Mouse (Mus musculus) hindbrain, embryonic 11.5 days (tissue): ENCODE data around the gene Egln1. TPM values are rescaled to one million over a fixed set of nuclear protein-coding genes. Genes with fewer than 3 reads are reported as not detected.
A peak's percentile ranks its signal among the peaks of the same experiment; 100 is the strongest.

Source experiments
- ATAC-seq: fragments of 200-750 bp; cut with Nextera tagmentation; 2 replicates; pipeline ENCODE4 v1.8.0; 2017; ENCODE audit warnings: mild to moderate bottlenecking, moderate TSS enrichment, moderate library complexity; ENCODE audit not compliant: low FRiP score
- DNase-seq: peaks from one replicate; pipeline ENCODE4 v3.0.0-alpha.2; 2015; ENCODE audit warnings: low spot score
- H3K27ac ChIP-seq: fragments of 300-500 bp; sonication (generic); 2 replicates; pipeline ENCODE4 v1.5.1; 2014; ENCODE audit warnings: mild to moderate bottlenecking, low read depth, low read length
- H3K27me3 ChIP-seq: fragments of 300-500 bp; sonication (generic); 2 replicates; pipeline ENCODE4 v1.6.1; 2014; ENCODE audit warnings: mild to moderate bottlenecking, low read length, moderate library complexity, mixed read lengths; ENCODE audit not compliant: control insufficient read depth, insufficient read depth
- H3K36me3 ChIP-seq: fragments of 300-500 bp; sonication (generic); 2 replicates; pipeline ENCODE4 v1.6.1; 2014; ENCODE audit warnings: mild to moderate bottlenecking, low read length, moderate library complexity, mixed read lengths; ENCODE audit not compliant: control insufficient read depth, insufficient read depth
- H3K4me1 ChIP-seq: fragments of 300-500 bp; sonication (generic); replicated peaks from 2 replicates; pipeline ENCODE4 v1.6.1; 2014; ENCODE audit warnings: low read length, mixed read lengths; ENCODE audit not compliant: control insufficient read depth, insufficient read depth
- H3K4me2 ChIP-seq: fragments of 300-500 bp; sonication (generic); replicated peaks from 2 replicates; pipeline ENCODE4 v1.6.1; 2014; ENCODE audit warnings: mild to moderate bottlenecking, low read depth, low read length
- H3K4me3 ChIP-seq: fragments of 300-500 bp; sonication (generic); 2 replicates; pipeline ENCODE4 v1.5.1; 2014; ENCODE audit warnings: low read depth, low read length
- H3K9ac ChIP-seq: fragments of 300-500 bp; sonication (generic); 2 replicates; pipeline ENCODE4 v1.6.1; 2014; ENCODE audit warnings: low read depth, low read length
- H3K9me3 ChIP-seq: fragments of 300-500 bp; sonication (generic); 2 replicates; pipeline ENCODE4 v1.6.1; 2016; ENCODE audit warnings: low read length; ENCODE audit not compliant: control insufficient read depth
- WGBS: fragments of 180-500 bp; shearing (Covaris S2); extraction: QIAGEN DNeasy Blood & Tissue Kit; methylation state at CpG from one replicate; pipeline ENCODE4 v1.1.7; 2014; 5-methylcytosine and 5-hydroxymethylcytosine counted together
- polyA plus RNA-seq: library from polyadenylated mRNA; unstranded; fragments of >200 nt; fragmentation: Nextera tagmentation; extraction: Ambion mirVana; gene quantifications from 2 replicates; pipeline ENCODE4 v1.2.1, GENCODE M21; 2014

Egln1 gene
- polyA plus RNA-seq, 1 experiment from 2014 or later: 23.4 TPM

DNA sequence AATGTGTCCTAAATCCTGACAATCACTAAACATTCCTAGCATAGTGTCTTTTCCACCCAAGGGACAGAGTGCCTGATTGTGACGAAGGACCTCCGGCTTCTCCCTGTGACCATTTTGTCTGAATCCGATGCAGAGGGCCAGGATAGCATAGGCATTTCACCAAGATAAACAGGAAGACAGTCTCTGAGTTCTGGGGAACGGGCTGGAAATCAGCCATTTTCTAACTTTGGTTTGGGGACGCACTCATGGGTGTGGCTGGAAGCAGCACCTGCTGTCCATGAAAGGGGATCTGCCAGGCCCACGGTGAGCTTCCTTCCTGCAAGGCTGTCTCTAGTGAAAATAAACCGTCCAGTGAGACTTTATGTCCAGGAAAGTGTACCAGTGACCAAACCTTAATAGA, 4.1 kb upstream of the Egln1 start:
- Histone ChIP-seq H3K27me3 (no peaks in the 10 kb centered on the region), H3K36me3 (no peaks in the 10 kb centered on the region), H3K9me3 (no peaks in the 10 kb centered on the region), H3K4me2 (no peak overlapping the region), H3K9ac (no peak overlapping the region), H3K27ac (no peak overlapping the region), H3K4me1 (0 out of 2 replicates have a peak, but pooled peaks cover 4% of the 10 kb centered on the region), H3K4me3 (no peak overlapping the region)
- WGBS: 87% methylated on average over 7 of the region's 7 CpGs
- DNase-seq (no peak), ATAC-seq (no peak)

DNA sequence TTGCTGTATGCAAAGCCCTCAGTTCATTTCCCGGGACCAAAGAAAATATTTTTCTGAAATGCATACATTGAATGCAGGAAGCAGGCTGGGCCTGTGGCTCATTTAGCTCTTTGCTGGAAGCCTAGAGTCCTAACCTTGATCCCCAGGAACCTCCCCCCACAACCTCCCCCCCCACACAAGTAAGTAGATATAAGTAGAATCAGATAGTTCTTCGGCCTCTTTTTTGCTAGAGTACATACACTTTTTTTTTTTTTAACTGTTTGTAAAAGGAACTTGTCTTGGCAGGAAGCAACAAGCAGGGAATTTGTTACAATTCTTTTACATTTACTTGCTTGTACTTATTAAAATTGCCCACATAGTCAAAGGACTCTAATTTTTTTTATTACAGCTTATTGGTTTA, 1.7 kb upstream of the Egln1 start:
- Histone ChIP-seq H3K27ac (no peak overlapping the region), H3K9me3 (no peaks in the 10 kb centered on the region), H3K9ac (no peak overlapping the region), H3K4me1 (peaks cover 4% of the 10 kb centered on the region; the same call in 1 of the 2 replicates), H3K4me2 (peak overlapping the region; percentile 39; the same call in 1 of the 2 replicates), H3K36me3 (no peaks in the 10 kb centered on the region), H3K4me3 (peak overlapping the region; percentile 94), H3K27me3 (no peaks in the 10 kb centered on the region)
- DNase-seq (no peak), ATAC-seq (no peak)
- 69% methylated on average over 2 of the region's 2 CpGs for WGBS

DNA sequence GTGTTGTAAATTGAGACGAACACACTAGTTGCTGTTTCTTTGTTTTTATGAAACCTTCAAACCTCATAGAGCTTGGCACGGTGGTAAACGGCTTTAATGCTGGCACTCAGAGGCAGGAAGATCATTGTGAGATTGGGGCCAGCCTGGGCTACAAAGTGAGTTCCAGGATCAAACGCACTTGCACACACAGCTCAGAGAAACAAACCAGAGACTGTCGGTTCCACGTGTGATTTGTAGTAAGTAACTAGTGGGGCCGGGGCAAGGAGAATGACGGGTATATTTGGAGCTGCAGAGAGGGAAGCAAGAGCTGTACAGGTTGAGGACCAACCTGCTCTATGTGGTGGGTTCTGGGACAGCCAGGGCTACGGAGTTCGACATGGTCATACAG, 939 bp upstream of the Egln1 start:
- DNase-seq: no peak
- Histone ChIP-seq H3K4me2 (peak overlapping the region; percentile 39), H3K9me3 (no peaks in the 10 kb centered on the region), H3K9ac (peak overlapping the region; percentile 98), H3K27me3 (no peaks in the 10 kb centered on the region), H3K4me3 (peak overlapping the region; percentile 94), H3K27ac (peak overlapping the region; percentile 97), H3K36me3 (no peaks in the 10 kb centered on the region), H3K4me1 (peaks cover 4% of the 10 kb centered on the region; the same call in 1 of the 2 replicates)
- WGBS: 42% methylated on average over 10 of the region's 10 CpGs
- no peak for ATAC-seq

DNA sequence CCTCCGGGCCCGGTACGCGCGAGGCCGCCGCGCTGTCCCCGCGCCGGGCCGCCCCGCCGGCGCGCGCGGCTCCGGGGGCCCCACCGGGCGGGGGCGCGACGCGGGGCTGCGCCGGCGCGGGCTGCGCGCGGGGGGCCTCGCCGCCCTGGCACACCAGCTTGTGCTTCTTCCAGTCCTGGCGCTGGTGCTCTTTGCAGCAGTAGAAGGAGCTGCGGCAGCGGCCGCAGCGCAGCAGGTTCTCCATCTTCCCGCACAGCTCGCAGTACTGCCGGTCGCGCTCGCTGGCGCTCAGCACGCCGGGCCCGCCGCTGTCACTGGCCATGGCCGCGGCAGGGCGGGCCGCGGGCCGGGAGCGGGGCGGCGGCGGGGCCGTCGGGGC, 402 bp downstream of the Egln1 start:
- peak overlapping the region; percentile 94 for H3K4me3 ChIP-seq
- H3K4me2 ChIP-seq: peak overlapping the region; percentile 77
- WGBS: 0% methylated on average over 37 of the region's 62 CpGs
- H3K9me3 ChIP-seq: no peaks in the 10 kb centered on the region
- ATAC-seq: no peak
- peak overlapping the region; percentile 97 for H3K27ac ChIP-seq
- peak; percentile 60 for DNase-seq
- H3K27me3 ChIP-seq: no peaks in the 10 kb centered on the region
- H3K36me3 ChIP-seq: no peaks in the 10 kb centered on the region
- H3K9ac ChIP-seq: peak overlapping the region; percentile 98
- peaks cover 4% of the 10 kb centered on the region; the same call in 1 of the 2 replicates for H3K4me1 ChIP-seq

DNA sequence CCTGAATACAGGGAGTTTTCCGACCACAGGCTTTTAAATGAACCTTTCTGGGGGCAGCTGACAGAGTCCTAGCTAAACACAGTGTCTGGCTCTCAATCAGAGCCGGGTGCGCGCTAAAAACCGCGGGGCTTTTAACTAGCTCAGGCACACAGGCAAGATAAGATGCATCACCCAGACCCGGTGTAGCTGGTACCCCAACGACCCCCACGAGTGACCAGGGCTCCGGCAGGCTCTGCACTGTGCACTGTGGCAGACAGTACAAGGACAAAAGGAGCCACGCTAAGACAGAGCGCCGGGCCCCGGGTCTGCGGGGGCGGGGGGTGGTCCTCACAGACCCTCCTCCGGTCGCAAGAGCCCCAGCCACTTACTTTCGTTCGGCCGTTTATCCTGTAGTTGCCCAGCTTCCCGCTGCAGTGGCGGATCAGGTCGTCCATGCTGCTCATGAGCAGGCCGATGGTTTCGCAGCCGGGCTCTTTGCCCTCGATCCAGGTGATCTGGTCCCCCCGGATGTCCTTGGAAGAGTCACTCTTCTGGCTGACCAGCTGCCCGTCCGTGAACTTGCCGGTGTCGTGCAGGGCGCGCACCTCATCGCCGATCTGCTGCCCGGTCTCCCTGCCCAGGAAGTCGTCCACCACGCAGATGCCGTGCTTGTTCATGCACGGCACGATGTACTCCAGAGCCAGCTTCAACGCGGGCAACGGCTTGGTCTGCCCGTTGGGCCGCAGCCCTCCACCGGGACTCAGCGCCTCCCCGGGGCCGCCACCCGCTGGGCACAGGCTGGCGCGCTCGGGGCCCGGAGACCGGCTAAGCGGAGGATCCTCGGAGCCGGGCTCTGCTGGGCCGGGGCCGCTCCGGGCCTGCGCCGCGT, 1.0 kb downstream of the Egln1 start:
- peak; percentile 70 for DNase-seq
- peaks cover 4% of the 10 kb centered on the region; the same call in 1 of the 2 replicates for H3K4me1 ChIP-seq
- WGBS: under 1% methylated on average over 66 of the region's 67 CpGs
- peak overlapping the region; percentile 98 for H3K9ac ChIP-seq
- peak overlapping the region; percentile 94 for H3K4me3 ChIP-seq
- ATAC-seq: peak; percentile 69
- H3K36me3 ChIP-seq: no peaks in the 10 kb centered on the region
- H3K4me2 ChIP-seq: peak overlapping the region; percentile 77
- H3K9me3 ChIP-seq: no peaks in the 10 kb centered on the region
- H3K27ac ChIP-seq: peak overlapping the region; percentile 97
- H3K27me3 ChIP-seq: no peaks in the 10 kb centered on the region

DNA sequence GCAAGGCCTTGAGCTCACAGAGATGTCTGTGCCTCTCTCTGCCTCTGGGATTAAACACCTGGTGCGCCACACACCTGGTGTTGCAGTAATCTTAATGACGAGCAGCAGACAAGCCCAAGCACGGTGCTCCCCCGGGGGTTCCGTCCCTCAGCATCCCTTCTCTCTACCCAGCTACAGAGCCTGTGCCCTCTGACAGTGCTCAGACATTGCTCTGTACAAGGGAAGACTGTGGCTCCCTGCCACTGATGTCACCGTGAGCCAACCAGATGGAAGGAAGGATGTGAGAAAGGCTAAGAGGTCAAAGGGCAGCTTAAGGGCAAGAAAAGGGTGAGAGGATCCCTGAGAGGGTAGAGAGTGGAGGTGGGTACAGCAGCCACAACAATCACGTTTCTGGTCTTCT, 4.7 kb downstream of the Egln1 start:
- ATAC-seq (no peak), DNase-seq (no peak)
- 58% methylated on average over 7 of the region's 7 CpGs for WGBS
- Histone ChIP-seq H3K4me1 (no peaks in the 10 kb centered on the region; the same call in 1 of the 2 replicates), H3K9ac (no peak overlapping the region), H3K9me3 (no peaks in the 10 kb centered on the region), H3K27me3 (no peaks in the 10 kb centered on the region), H3K4me3 (no peak overlapping the region), H3K27ac (no peak overlapping the region), H3K36me3 (no peaks in the 10 kb centered on the region), H3K4me2 (no peak overlapping the region)

DNA sequence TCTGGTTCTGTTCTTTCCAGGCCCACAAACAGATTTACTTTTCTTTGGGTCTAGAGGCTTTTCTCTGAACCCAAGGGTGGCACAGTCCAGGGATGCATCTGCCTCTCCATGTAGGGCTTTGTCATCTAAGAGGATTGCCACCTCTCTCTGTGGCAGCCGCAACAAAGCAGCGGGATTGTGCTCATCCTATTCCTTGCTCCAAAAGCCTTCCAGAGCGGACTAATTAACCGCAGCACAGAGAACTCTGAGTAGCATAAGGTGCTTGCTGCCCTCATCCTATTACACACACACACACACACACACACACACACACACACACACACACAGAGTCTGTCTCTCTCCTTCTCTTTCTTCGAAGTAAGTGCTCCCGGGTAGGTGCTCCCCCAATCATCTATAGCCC, 5.3 kb downstream of the Egln1 start:
- no peak overlapping the region for H3K4me3 ChIP-seq
- 0 out of 2 replicates have a peak, but pooled peaks cover 4% of the 10 kb centered on the region for H3K36me3 ChIP-seq
- no peak overlapping the region for H3K27ac ChIP-seq
- 94% methylated on average over 6 of the region's 6 CpGs for WGBS
- no peaks in the 10 kb centered on the region for H3K9me3 ChIP-seq
- no peaks in the 10 kb centered on the region; the same call in 1 of the 2 replicates for H3K4me1 ChIP-seq
- H3K4me2 ChIP-seq: no peak overlapping the region
- DNase-seq (no peak), ATAC-seq (no peak)
- no peaks in the 10 kb centered on the region for H3K27me3 ChIP-seq
- no peak overlapping the region for H3K9ac ChIP-seq

DNA sequence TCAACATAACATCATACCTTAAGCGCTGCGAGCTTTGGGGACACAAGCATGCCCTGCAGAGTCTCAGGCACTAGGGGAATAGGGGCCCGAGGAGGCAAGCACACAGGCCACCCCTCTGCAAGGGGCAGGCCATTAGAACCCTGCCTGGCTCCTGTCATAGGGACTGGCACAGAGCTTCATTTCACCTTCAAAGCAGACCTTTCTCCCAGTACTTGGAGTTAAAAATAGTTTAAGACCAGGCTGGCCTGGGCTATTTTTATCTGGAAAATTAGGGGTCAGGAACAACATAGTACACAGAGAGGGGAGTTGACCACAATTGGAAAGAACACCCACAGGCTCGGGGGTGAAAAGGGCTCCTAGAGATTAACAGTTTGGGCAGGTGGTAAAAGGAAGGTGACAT, 11.8 kb downstream of the Egln1 start:
- 93% methylated on average over 4 of the region's 4 CpGs for WGBS
- Histone ChIP-seq H3K4me1 (no peaks in the 10 kb centered on the region), H3K36me3 (0 out of 2 replicates have a peak, but pooled peaks cover 4% of the 10 kb centered on the region), H3K9me3 (no peaks in the 10 kb centered on the region), H3K4me3 (no peak overlapping the region), H3K4me2 (no peak overlapping the region), H3K27me3 (no peaks in the 10 kb centered on the region), H3K9ac (no peak overlapping the region), H3K27ac (no peak overlapping the region)
- ATAC-seq: no peak
- DNase-seq: no peak

DNA sequence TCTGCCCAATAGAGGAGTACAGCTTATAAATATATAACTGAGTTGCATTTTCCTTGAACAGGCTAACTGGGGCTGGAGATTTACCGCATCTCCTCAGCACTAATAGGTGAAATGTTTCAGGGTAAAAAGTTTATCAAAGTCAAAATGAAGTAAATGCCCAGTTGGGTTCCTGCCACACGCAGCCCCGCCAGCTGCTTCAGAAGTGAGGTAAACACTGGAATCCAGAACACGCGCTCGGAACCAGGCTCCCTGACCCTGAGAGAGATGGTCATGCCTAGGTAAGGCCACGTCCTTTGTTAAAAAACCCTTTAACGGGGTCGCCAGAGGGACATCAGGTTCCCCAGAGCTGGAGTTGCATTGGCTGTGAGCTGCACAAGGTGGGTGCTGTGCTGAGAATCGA, 12.4 kb downstream of the Egln1 start:
- Histone ChIP-seq H3K9me3 (no peaks in the 10 kb centered on the region), H3K27ac (no peak overlapping the region), H3K4me2 (no peak overlapping the region), H3K4me3 (no peak overlapping the region), H3K9ac (no peak overlapping the region), H3K27me3 (no peaks in the 10 kb centered on the region), H3K4me1 (no peaks in the 10 kb centered on the region), H3K36me3 (0 out of 2 replicates have a peak, but pooled peaks cover 4% of the 10 kb centered on the region)
- ATAC-seq (no peak), DNase-seq (no peak)
- WGBS: 97% methylated on average over 10 of the region's 10 CpGs
